Mouse (Mus musculus) lung, embryonic 14.5 days (tissue): ENCODE measurements around the gene D16Ertd472e. TPM values are rescaled to one million over a fixed set of nuclear protein-coding genes. Genes with fewer than 3 reads are reported as not detected.

Experiments
- ATAC-seq: fragments of 200-750 bp; cut with Nextera tagmentation; 2 replicates; pipeline ENCODE4 v1.8.0; 2017; ENCODE audit warnings: mild to moderate bottlenecking, moderate TSS enrichment, moderate library complexity; ENCODE audit not compliant: insufficient read depth
- DNase-seq: peaks from one replicate; pipeline ENCODE4 v3.0.0-alpha.2; 2015
- H3K27ac ChIP-seq: fragments of 300-500 bp; sonication (generic); 2 replicates; pipeline ENCODE4 v1.5.1; 2014; ENCODE audit warnings: low read depth, mild to moderate bottlenecking, moderate library complexity
- H3K27me3 ChIP-seq: fragments of 300-500 bp; sonication (generic); 2 replicates; pipeline ENCODE4 v1.6.1; 2014; ENCODE audit warnings: low read length, control low read depth; ENCODE audit not compliant: insufficient read depth
- H3K36me3 ChIP-seq: fragments of 300-500 bp; sonication (generic); 2 replicates; pipeline ENCODE4 v1.6.1; 2014; ENCODE audit warnings: control low read depth; ENCODE audit not compliant: insufficient read depth
- H3K4me1 ChIP-seq: fragments of 300-500 bp; sonication (generic); 2 replicates; pipeline ENCODE4 v1.6.1; 2014; ENCODE audit warnings: antibody characterized with exemption, control low read depth; ENCODE audit not compliant: insufficient read depth
- H3K4me2 ChIP-seq: fragments of 300-500 bp; sonication (generic); 2 replicates; pipeline ENCODE4 v1.6.1; 2014; ENCODE audit warnings: mild to moderate bottlenecking
- H3K4me3 ChIP-seq: fragments of 300-500 bp; sonication (generic); 2 replicates; pipeline ENCODE4 v1.5.1; 2014; ENCODE audit warnings: low read depth, low read length
- H3K9ac ChIP-seq: fragments of 300-500 bp; sonication (generic); 2 replicates; pipeline ENCODE4 v1.6.1; 2014
- H3K9me3 ChIP-seq: fragments of 300-500 bp; sonication (generic); 2 replicates; pipeline ENCODE4 v1.6.1; 2016; ENCODE audit warnings: low read depth, low read length, control low read depth
- CTCF ChIP-seq: IDR thresholded peaks from 2 replicates; pipeline ENCODE4 v1.5.1; 2016; ENCODE audit warnings: antibody characterized with exemption, low read depth
- whole genome bisulfite sequencing: fragments of 180-500 bp; shearing (Covaris S2); extraction: QIAGEN DNeasy Blood & Tissue Kit; methylation state at CpG from one replicate; pipeline ENCODE4 v1.1.7; 2014; 5-methylcytosine and 5-hydroxymethylcytosine counted together
- polyA plus RNA-seq: library from polyadenylated mRNA; unstranded; fragments of >200 nt; fragmentation: Nextera tagmentation; extraction: Ambion mirVana; gene quantifications from 2 replicates; pipeline ENCODE4 v1.2.1, GENCODE M21; 2014

D16Ertd472e gene
- polyA plus RNA-seq, 1 experiment from 2014 or later = 20.3 TPM

- WGBS = 31% methylated on average over 4 of the region's 4 CpGs
- H3K27ac ChIP-seq = no peak overlapping the region
- ATAC-seq (no peak), DNase-seq (no peak)
- H3K9ac ChIP-seq = no peak overlapping the region
- H3K9me3 ChIP-seq = no peaks in the 10 kb centered on the region
- H3K4me3 ChIP-seq = no peak overlapping the region
- no peaks in the 10 kb centered on the region for H3K36me3 ChIP-seq
- no peak overlapping the region for H3K4me2 ChIP-seq
- TF ChIP-seq CTCF = no peak
- H3K27me3 ChIP-seq = no peaks in the 10 kb centered on the region
- H3K4me1 ChIP-seq = peaks cover 6% of the 10 kb centered on the region
Measured at GRCm38 (mm10) chr16:78573016-78573415, 3.5 kb downstream of the D16Ertd472e start.

DNA sequence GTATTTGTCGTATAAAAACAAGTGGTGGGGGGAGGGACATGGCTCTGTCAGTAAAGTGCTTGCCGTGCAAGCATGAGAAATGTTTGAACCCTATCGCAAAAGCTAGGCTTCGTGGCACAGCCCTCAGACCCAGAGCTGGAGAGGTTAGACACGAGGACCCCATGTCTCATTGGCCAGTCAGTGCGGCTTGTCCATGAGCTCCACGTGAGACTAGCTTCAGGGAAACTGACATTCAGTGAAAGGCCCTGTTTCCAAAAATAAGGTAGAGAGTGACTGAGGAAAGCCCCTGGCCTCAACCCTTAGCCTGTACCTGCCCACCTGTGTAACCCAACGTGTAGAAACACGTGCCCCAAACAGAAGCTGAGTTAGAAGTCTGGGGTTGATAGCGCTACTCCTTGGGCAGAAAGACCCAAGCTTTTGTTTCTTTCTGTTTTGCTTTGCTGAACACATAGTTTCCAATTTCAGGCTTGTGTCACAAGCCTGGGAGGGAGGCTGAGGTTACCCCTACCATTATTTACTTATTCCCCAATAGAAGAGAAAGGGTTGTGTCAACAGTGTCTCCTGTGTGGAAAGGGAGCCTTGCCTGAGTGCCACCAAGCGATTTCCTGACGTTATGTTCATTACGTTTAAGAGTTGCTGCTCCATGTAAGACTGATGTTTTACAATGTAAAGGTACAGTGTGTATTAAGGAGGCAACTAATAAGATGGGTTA, 12.2 kb downstream of the D16Ertd472e start:
- peak; percentile 49; the same call in 1 of the 2 replicates for ATAC-seq
- Histone ChIP-seq H3K9ac (no peak overlapping the region), H3K27me3 (no peaks in the 10 kb centered on the region), H3K36me3 (peaks cover 23% of the 10 kb centered on the region), H3K9me3 (no peaks in the 10 kb centered on the region), H3K27ac (no peak overlapping the region), H3K4me3 (no peak overlapping the region), H3K4me1 (no peaks in the 10 kb centered on the region), H3K4me2 (no peak overlapping the region)
- 69% methylated on average over 13 of the region's 13 CpGs for WGBS
- no peak for TF ChIP-seq CTCF
- no peak for DNase-seq

- DNase-seq = no peak
- TF ChIP-seq CTCF = no peak
- Histone ChIP-seq H3K27ac (no peak overlapping the region), H3K27me3 (no peaks in the 10 kb centered on the region), H3K4me1 (no peaks in the 10 kb centered on the region), H3K4me2 (no peak overlapping the region), H3K9ac (no peak overlapping the region), H3K36me3 (peaks cover 23% of the 10 kb centered on the region), H3K4me3 (no peak overlapping the region), H3K9me3 (no peaks in the 10 kb centered on the region)
- ATAC-seq = peak; percentile 35; the same call in 1 of the 2 replicates
- 77% methylated on average over 15 of the region's 15 CpGs for WGBS
Measured at GRCm38 (mm10) chr16:78563093-78563971, 13.2 kb downstream of the D16Ertd472e start.

- no peak overlapping the region for H3K4me2 ChIP-seq
- no peaks in the 10 kb centered on the region for H3K9me3 ChIP-seq
- H3K9ac ChIP-seq = no peak overlapping the region
- no peak overlapping the region for H3K27ac ChIP-seq
- no peaks in the 10 kb centered on the region for H3K27me3 ChIP-seq
- H3K4me1 ChIP-seq = no peaks in the 10 kb centered on the region
- no peak overlapping the region for H3K4me3 ChIP-seq
- H3K36me3 ChIP-seq = peaks cover 29% of the 10 kb centered on the region
- no peak for TF ChIP-seq CTCF
- DNase-seq (no peak), ATAC-seq (no peak)
- WGBS = 65% methylated on average over 5 of the region's 5 CpGs
Measured at GRCm38 (mm10) chr16:78560627-78561026, 15.9 kb downstream of the D16Ertd472e start.

DNA sequence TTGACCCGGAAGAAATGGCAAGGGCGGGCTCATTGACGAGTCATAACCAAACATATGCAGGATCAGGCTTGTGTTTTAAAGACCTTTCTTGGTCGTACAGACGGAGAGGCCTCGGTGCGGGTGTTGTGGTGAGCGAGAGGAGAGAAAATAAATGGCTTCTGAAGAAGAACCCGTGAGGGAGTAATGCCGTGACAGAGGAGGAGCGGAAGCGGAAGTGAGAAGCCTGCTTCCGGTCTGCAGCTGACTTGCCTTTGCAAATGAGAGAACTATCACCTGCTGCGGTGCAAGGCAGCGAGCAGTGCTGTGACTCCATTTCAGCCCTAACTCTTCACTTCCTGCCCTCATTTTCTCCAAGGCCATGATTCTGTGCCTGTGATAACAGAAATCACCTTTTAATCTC, 16.4 kb downstream of the D16Ertd472e start:
- no peak overlapping the region for H3K27ac ChIP-seq
- H3K4me2 ChIP-seq = no peak overlapping the region
- no peaks in the 10 kb centered on the region for H3K9me3 ChIP-seq
- DNase-seq (no peak), ATAC-seq (no peak)
- H3K36me3 ChIP-seq = peaks cover 29% of the 10 kb centered on the region
- H3K4me3 ChIP-seq = no peak overlapping the region
- no peak overlapping the region for H3K9ac ChIP-seq
- WGBS = 78% methylated on average over 15 of the region's 15 CpGs
- TF ChIP-seq CTCF = no peak
- H3K4me1 ChIP-seq = no peaks in the 10 kb centered on the region
- no peaks in the 10 kb centered on the region for H3K27me3 ChIP-seq

DNA sequence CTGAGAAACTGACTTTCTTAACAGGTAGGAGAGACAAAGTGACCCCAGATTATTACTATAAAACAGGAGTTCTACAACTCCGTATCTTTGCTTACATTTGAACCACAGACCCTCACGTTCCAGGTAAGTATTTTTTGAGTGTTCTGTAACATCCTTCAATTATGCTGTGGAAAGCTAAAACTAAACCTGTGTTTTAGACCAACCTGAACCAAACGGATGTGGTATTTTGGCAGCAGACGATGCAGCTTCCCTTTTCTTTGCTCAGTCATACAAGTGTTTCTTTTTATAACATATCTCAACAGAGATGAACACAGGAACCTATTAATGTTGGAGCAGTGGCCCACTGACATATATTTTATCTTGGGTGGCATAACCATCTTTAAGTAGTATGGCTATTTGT, 18.9 kb downstream of the D16Ertd472e start:
- Histone ChIP-seq H3K36me3 (peaks cover 16% of the 10 kb centered on the region), H3K9me3 (no peaks in the 10 kb centered on the region), H3K27ac (no peak overlapping the region), H3K4me3 (no peak overlapping the region), H3K9ac (no peak overlapping the region), H3K4me2 (no peak overlapping the region), H3K4me1 (no peaks in the 10 kb centered on the region), H3K27me3 (no peaks in the 10 kb centered on the region)
- no peak for ATAC-seq
- TF ChIP-seq CTCF = no peak
- WGBS = 92% methylated on average over 4 of the region's 4 CpGs
- no peak for DNase-seq
